Mouse (Mus musculus): Measurements from ENCODE around the gene Fam76a.

- no peak for TF ChIP-seq CTCF (IDR thresholded peaks at IDR 0.05; ENCODE audit: extremely low read depth, insufficient read depth, low read length)
- no peak for TF ChIP-seq POLR2A (IDR thresholded peaks at IDR 0.05; ENCODE audit: extremely low read depth, insufficient read depth, low read length)
These were observed 38.7 kb downstream of the Fam76a start for GRCm38 (mm10) chr4:132883561-132884063.

Measured in cortical plate, adult 2 months (tissue).